Mouse (Mus musculus) frontal cortex, postnatal 36 days (tissue): ENCODE data around the gene Mpnd.

ENCODE experiments used
- DNase-seq, 2 experiments: peaks; one replicate each; pipeline ENCODE4 v3.0.0; 2022; ENCODE audit warnings: low spot score in 2 of 2

Mpnd gene

GRCm38 (mm10) chr17:56020400-56021084 is 15.0 kb downstream of the Mpnd start:
- DNase-seq = no peak

- peak; percentile 76 for DNase-seq
Observed at GRCm38 (mm10) chr17:56021161-56021910, 15.8 kb downstream of the Mpnd start.

DNA sequence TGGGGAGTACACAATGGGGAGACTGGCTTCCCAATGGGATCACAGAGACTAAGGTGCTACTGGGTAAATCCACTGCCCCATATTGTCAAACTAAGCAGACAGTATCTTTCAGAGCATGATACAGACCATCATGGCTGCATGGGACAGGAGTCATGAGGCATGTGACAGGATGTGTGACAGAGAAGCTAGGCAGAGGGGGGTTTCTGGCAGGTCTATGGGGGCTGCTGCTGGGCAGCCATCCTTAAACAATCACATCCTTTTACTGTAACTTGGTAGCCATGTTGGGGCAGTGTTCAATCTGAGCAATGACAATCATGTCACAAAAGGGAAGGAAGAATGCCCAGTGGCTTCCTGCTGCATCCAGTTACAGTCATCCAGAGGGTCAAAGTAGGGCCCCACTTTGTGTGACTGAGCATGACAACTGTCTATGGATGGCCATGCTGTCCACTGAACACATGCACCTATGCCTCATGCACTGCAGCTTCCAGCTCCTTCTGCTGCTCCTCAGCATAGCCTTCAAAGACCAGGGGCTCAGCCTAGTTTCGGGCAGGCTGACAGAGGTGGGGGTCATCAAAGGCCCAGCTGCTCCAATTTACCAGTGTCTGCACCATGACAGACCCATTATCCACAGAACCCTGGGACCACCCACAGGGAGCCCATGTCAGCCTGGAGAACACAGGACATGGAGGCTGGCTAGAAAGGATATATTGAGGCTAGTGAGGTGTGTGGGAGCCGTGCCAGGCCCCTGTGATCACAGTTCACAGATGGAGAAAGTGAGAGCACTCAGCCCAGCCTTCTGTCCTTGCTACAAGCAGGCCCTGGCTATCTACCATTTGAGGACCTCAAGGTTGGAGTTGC is 16.8 kb downstream of the Mpnd start:
- DNase-seq = no peak

GRCm38 (mm10) chr17:56022989-56023290 is 17.4 kb downstream of the Mpnd start:
- no peak for DNase-seq

DNA sequence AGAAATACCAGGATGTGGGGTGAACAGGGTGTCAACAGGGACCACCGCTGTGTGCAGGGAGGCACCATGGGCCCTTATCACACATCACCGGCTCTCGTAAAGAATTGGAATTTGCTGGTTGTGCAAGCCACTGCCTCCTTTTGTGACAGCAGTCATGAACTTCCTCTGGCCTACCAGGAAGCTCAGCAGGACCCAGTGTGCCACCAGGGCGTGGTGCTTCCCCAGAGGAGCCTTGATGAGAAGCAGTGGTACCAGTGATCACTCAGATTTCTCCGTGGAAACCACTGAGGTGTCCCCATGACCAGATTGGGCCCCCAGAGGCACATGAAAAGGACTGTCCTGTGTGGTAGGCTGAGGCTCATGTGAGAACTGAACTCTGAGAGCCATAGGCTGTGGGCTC is 17.9 kb downstream of the Mpnd start:
- no peak for DNase-seq

DNA sequence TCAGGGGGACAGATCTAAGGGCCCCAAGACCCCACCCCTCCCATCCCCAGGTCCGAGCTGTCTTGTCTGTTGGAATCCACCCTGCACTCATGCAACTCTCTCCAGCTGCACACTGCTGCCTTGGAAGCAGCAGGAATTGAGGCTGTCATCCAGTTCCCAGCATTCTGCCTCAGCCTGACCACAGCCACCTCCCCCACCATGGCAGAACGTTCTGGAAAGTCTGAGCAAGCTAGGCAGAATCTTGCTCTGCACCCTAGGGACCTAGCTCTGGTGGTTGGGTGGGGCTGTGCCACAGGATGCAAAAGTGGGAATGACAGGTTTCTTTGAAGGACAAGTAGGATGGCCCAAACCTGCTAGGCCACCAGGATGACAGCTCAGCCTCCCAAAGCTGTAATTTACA is 19.0 kb downstream of the Mpnd start:
- DNase-seq = no peak

- DNase-seq = no peak
Observed at GRCm38 (mm10) chr17:56024931-56025330, 19.4 kb downstream of the Mpnd start.

DNA sequence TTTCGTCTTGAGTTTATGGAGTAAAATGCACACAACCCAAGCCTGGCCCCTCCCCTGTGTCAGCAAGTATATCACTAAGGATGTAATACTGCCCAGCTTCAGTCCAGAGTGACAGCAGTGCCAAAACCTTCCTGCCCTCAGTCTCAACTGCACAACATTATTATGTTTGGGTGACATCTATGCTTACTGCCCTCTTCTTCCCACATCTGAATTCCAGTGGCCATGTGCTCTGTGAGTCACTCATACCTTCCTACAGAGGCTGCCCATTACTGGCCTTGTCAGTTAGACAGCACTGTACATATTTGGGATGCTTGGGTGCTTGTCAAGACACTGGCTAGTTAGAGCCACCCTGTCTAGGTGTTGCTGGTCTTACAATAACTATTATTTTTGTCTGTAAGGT is 20.8 kb downstream of the Mpnd start:
- no peak for DNase-seq

DNA sequence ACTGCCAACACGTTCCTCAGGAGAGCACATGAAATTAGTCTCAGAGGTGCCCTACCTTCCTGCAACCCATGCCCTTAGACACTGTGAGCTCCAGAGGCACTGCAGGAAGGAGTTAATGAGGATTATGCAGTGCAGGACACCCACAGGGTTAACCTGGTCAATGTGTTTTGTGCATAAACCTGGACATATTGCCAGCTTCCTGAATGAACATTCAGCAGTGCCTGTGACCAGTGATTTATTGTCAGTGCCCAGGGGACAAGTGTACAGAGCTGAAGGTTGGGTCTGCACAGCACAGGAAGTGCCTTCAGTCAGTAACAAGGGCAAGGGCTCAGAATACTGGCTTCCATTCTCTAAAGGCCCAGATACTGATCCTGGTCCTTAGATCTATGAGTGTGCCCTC is 21.4 kb downstream of the Mpnd start:
- no peak for DNase-seq

DNA sequence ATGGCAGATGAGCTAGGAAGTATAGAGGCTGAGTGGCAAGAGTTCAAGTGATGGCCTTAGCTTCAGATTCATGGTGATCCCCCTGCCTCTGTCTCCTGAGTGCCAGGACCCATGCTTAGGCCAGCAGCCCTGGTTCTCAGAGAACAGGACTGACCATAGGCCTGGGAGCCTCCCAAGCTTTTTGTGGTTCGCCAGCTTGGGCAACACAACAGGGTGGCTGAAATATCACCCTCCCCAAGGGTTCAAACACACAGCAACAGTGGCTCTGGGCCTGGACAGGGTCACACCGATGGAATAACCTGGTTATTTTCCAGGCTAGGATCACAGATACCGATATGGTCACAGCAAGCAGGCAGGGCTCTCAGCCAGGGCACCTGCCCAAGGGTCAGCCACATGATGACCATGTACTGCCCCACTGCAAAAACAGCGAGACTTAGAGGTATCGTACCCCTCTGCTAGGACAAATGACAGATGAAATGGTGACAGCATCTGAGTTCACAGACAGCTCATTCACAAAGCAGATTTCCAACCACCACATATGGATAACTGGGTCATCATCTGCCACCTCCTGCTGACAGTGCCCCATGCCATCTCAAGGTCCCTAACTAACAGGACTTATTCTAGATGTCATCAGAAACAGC is 22.4 kb downstream of the Mpnd start:
- DNase-seq = no peak

DNA sequence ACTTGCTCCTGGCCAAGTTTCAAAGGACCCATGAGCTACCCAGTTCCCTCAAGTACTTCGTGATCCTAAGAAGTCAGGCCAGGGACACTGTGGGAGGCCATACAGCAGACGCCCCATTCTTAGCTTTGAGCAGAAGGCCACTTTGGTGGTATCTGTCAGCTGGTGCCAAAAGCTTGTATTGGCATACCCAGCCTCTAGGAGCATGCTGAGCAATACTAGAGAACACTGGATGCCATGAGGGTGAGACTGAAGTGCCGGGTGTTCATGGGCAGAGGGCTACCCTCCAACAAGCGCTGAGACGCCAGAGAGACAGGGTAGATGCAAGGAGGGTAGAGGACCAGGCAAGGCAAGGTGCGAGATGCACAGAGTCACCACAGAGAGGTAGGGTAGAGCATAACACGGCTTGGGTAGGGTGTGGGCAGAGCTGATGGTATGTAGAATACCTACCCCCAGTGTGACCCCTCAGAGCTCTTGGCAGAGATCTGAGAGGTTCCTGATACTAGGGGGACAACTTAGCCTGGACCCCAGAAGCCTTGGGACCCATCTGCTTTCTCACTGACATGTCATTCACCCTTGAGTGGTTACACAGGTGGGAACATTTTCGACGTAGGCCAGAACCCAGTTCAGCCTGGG is 24.8 kb downstream of the Mpnd start:
- DNase-seq = no peak

DNA sequence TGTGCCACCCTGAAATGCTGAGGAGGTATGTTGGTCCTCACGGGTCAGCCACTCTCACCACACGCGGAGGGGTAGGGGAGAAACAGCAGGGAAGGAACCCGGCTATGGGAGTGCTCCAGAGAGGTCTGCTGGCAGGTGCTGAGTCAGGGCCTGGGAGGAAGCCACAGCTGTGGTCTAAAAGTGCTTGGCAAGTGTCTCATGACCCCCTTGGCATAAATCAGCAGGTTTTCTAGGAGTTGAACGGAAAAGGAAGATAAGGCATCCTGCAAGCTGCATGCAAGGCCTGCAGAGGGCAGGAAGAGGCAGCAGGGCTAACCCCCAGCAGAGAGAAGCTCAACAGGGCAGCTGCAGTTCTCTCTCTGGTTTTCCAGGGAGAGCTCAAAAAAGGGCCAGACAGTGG is 25.4 kb downstream of the Mpnd start:
- no peak for DNase-seq

DNA sequence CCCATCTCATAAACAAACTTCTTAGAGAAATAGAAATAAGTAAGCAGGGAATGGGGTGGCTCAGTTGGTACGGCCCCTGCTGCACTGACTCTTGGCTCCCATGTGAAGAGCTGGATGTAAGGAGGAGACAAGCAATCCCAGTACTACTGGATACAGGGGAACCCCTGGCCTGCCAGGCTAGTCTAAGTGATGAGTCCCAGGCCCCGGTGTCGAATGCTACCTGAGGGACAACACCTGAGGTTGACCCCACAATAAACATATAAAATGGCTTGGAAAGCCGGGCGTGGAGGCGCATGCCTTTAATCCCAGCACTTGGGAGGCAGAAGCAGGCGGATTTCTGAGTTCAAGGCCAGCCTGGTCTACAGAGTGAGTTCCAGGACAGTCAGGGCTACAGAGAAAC is 25.9 kb downstream of the Mpnd start:
- no peak for DNase-seq

GRCm38 (mm10) chr17:56032127-56032733 is 26.7 kb downstream of the Mpnd start:
- DNase-seq = no peak

DNA sequence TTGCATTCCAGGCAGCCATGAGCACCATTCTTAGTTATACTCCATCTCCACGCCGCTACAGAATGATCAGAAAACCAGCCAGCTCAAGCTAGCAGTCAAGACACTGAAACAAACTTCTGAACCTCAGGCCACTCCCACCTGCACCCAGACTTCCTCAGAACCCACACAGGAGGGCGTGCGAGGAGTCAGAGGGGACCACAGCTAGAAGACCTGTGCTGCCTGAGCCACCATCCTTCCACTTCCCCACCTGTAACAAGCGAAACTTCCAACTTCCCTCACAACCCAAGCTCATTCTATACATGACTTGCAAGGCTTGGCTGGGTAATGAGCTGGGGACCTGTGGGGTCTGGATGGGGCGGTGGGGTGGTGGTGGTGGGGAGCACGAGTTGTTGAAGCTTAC is 27.3 kb downstream of the Mpnd start:
- no peak for DNase-seq

DNA sequence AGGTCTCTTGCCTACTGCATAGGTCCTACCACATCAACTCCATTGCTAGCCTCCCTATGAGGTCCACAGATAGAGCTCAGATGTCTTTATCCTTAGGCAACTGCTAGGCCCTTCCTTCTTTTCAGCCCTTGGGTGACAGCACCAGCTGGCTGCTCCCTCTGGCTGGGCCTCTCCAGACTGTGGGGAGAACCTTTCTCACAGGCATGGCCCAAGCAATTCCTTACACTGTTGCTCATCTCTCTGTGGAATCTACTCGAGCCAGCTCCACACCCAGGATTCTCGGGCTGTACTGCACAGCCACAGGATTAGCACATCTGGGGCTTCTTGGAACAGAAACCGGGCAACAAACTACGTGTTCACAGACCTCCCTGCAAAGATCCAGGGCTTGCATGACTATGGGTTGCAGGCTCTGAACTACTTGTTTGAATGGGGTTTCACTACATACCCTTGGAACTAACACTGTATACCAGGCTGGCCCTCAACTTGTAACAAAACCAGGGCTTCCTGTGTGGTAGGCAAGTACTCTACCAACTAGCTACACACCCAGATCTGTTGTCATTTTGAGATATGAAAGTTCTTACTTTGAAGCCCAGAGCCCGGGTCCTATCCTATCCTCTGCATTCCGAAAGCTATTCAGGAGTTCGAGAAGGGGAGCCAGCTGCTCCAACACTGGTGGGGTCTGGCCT is 28.7 kb downstream of the Mpnd start:
- DNase-seq = no peak

DNA sequence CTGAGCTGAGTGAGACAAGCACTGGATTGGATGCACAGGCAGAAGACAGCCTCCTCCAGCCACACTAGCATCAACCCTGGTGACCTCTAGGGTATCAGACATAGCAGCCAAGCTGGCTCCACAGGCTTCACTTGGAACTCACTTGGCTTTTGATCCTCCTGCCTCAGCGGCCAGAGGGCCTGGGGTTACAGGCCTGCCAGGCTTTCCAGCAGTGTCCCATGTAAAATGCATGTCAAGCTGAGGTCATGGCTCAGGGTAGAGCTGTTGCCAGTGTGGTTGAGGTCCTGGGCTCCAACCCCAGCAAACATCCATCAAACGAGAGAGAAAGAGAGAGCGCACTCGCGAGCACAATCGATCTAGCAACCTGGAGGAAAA is 29.2 kb downstream of the Mpnd start:
- DNase-seq = no peak

DNA sequence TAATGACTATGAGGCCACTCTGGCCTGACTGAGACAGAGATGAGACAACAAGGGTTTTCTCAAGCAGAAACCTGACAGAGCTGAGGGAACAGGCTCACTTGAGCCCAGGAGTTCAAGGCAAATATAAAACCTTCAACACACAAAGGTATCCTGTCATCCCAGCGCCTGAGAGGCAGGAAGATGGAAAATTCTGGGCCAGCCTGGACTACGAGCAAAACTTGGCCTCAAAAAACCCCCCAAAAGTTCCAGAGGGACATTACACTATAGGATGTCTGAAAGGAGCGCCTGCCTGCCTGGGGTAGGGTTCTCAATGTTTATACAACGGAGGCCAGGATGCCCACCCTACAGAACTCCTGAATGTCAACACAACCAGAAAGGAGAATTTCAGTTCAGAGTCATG is 29.7 kb downstream of the Mpnd start:
- no peak for DNase-seq

DNA sequence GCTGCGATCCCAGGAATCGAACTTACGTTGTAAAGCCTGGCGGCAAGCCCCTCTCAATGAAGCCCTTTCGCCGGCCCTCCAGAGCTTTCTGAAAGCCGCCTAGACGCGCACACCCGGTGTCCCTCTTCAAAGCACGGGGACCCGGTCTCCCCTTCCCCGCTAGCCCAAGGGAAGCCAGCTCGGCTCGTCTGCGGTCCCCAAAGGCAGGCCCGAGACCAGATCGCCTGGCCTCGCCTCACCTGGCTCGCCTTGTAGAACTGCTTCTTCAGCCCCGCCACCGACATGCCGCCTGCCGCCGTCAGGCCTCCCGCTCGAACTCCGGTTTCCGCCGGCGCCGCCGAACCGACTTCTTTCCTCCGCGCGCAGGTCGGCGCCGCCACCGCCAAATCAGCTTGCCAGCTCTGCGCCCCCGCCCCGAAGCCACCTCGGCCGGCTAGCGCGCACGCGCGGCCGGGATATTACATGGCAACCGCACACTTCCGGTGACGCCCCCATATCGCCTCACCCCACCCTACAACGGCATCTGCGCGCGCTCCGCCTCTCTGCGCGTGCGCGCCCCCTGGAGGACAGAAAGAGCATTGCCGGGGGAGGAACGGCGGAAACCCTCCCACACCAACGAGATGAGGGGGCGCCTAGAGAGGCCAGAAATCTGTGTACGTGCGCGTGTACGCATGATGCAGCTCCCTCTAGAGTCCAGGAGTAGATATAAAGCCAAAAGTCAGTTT is 30.8 kb downstream of the Mpnd start, which contains the start of gene Sh3gl1:
Sh3gl1 (minus strand) TSS at position 460 of the 725 bp plus-strand sequence.
- DNase-seq = peak; percentile 99 to 100

GRCm38 (mm10) chr17:56036901-56037287 is 31.4 kb downstream of the Mpnd start:
- no peak for DNase-seq
